Mouse (Mus musculus) stomach, embryonic 14.5 days (tissue): ENCODE results near the gene Krt83. TPM values are rescaled to one million over a fixed set of nuclear protein-coding genes. Genes with fewer than 3 reads are reported as not detected.

Experiments used
- ATAC-seq: fragments of 200-750 bp; cut with Nextera tagmentation; 2 replicates; pipeline ENCODE4 v1.8.0; 2017; ENCODE audit warnings: low read depth, moderate TSS enrichment; ENCODE audit not compliant: insufficient number of reproducible peaks, insufficient read depth, low FRiP score
- H3K27ac ChIP-seq: fragments of 300-500 bp; sonication (generic); 2 replicates; pipeline ENCODE4 v1.5.1; 2014; ENCODE audit warnings: mild to moderate bottlenecking, low read length, moderate library complexity, mixed read lengths
- H3K27me3 ChIP-seq: fragments of 300-500 bp; sonication (generic); 2 replicates; pipeline ENCODE4 v1.6.1; 2014; ENCODE audit warnings: low read length, control low read depth, mixed read lengths; ENCODE audit not compliant: control insufficient read depth, insufficient read depth
- H3K36me3 ChIP-seq: fragments of 300-500 bp; sonication (generic); 2 replicates; pipeline ENCODE4 v1.6.1; 2014; ENCODE audit warnings: mild to moderate bottlenecking, control low read depth, low read length, moderate library complexity, mixed read lengths; ENCODE audit not compliant: control insufficient read depth, insufficient read depth
- H3K4me1 ChIP-seq: fragments of 300-500 bp; sonication (generic); 2 replicates; pipeline ENCODE4 v1.6.1; 2014; ENCODE audit warnings: low read length, control low read depth, mixed read lengths; ENCODE audit not compliant: control insufficient read depth, insufficient read depth
- H3K4me2 ChIP-seq: fragments of 300-500 bp; sonication (generic); replicated peaks from 2 replicates; pipeline ENCODE4 v1.6.1; 2014; ENCODE audit warnings: low read depth, low read length, control low read depth
- H3K4me3 ChIP-seq: fragments of 300-500 bp; sonication (generic); 2 replicates; pipeline ENCODE4 v1.5.1; 2014; ENCODE audit warnings: low read depth, low read length, control low read depth
- H3K9ac ChIP-seq: fragments of 300-500 bp; sonication (generic); replicated peaks from 2 replicates; pipeline ENCODE4 v1.6.1; 2014; ENCODE audit warnings: low read depth, mild to moderate bottlenecking, control low read depth, low read length, moderate library complexity, mixed read lengths
- H3K9me3 ChIP-seq: fragments of 300-500 bp; sonication (generic); 2 replicates; pipeline ENCODE4 v1.6.1; 2016; ENCODE audit warnings: low read depth, low read length, control low read depth; ENCODE audit not compliant: control insufficient read depth
- WGBS: fragments of 180-500 bp; shearing (Covaris S2); extraction: QIAGEN DNeasy Blood & Tissue Kit; methylation state at CpG from one replicate; pipeline ENCODE4 v1.1.7; 2014; 5-methylcytosine and 5-hydroxymethylcytosine counted together
- polyA plus RNA-seq: library from polyadenylated mRNA; unstranded; fragments of >200 nt; fragmentation: Nextera tagmentation; extraction: Ambion mirVana; gene quantifications from 2 replicates; pipeline ENCODE4 v1.2.1, GENCODE M21; 2014

Gene Krt83
- polyA plus RNA-seq, 1 experiment from 2014 or later: not detected

DNA sequence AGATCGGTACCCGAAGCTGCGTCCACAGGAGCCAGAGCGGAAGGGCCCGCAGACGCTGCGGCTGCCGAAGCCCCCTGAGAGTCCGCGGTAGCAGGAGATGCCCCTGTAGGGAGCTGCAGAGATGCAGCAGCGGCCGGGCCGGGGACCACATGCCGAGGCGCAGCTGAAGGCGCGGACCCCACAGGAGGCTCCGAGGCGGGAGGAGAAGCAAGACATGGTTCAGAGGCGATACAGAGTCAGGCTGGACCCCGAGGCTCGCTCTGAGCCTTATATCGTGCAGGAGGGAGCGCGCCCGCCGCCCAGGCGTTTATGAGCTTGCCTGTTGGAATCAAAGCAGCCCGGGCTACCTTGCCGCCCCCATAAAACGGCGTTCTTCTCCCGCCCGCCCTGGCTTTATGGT, 52.8 kb downstream of the Krt83 start, which contains the start of gene Krt87:
TSS of gene Krt87 (minus strand) at position 250 of the 400 bp plus-strand sequence.
- H3K36me3 ChIP-seq: no peaks in the 10 kb centered on the region
- peak within 1 kb of the TSS; percentile 35 for H3K4me2 ChIP-seq
- H3K4me1 ChIP-seq: peaks cover 6% of the 10 kb centered on the region
- H3K27ac ChIP-seq: no peak within 1 kb of the TSS
- H3K9me3 ChIP-seq: no peaks in the 10 kb centered on the region
- H3K4me3 ChIP-seq: peak within 1 kb of the TSS; percentile 19
- no peak within 1 kb of the TSS for H3K9ac ChIP-seq
- H3K27me3 ChIP-seq: peaks cover 16% of the 10 kb centered on the region; the same call in 1 of the 2 replicates
- WGBS: 3% methylated on average over 34 of the region's 34 CpGs
- no peak for ATAC-seq

GRCm38 (mm10) chr15:101436611-101437010, 54.7 kb downstream of the Krt83 start:
- WGBS: 86% methylated on average over 7 of the region's 7 CpGs
- ATAC-seq: no peak
- Histone ChIP-seq H3K27ac (no peak overlapping the region), H3K9ac (no peak overlapping the region), H3K36me3 (no peaks in the 10 kb centered on the region), H3K9me3 (no peaks in the 10 kb centered on the region), H3K27me3 (peaks cover 16% of the 10 kb centered on the region; the same call in 1 of the 2 replicates), H3K4me3 (no peak overlapping the region), H3K4me2 (no peak overlapping the region), H3K4me1 (peaks cover 6% of the 10 kb centered on the region)

Other genes starting within 250 kb of the Krt83 start
- 10.1 and 12.1 TPM in 2 replicates for gene Nr4a1, start 237.2 kb downstream of the Krt83 start, polyA plus RNA-seq
- gene Atg101, start 207.2 kb downstream of the Krt83 start, polyA plus RNA-seq: 63.5 and 64.1 TPM in 2 replicates
- gene 6030408B16Rik, start 198.3 kb downstream of the Krt83 start, polyA plus RNA-seq: 20.1 and 25.0 TPM in 2 replicates
- gene Krt80, start 121.3 kb downstream of the Krt83 start, polyA plus RNA-seq: 2.4 and 4.0 TPM in 2 replicates
- gene Krt7, start 80.5 kb downstream of the Krt83 start, polyA plus RNA-seq: 131 and 148 TPM in 2 replicates
- 0.10 and 0.11 TPM in 2 replicates for gene Krt87, start 52.7 kb downstream of the Krt83 start, polyA plus RNA-seq
- gene Krt88, start 43.8 kb downstream of the Krt83 start, polyA plus RNA-seq: not detected in 2 replicates
- gene Krt81, start 27.8 kb downstream of the Krt83 start, polyA plus RNA-seq: not detected in 2 replicates
- not detected in 2 replicates for gene Krt86, start 18.0 kb downstream of the Krt83 start, polyA plus RNA-seq
- not detected in 2 replicates for gene Gm49425, start 25.7 kb upstream of the Krt83 start, polyA plus RNA-seq
- gene Krt84, start 41.3 kb upstream of the Krt83 start, polyA plus RNA-seq: not detected in 2 replicates
- not detected in 2 replicates for gene Krt82, start 59.2 kb upstream of the Krt83 start, polyA plus RNA-seq
- gene Krt90, start 71.4 kb upstream of the Krt83 start, polyA plus RNA-seq: 0.22 TPM in 1 of 2 replicates, not detected in the other
- 0.45 and 0.52 TPM in 2 replicates for gene Krt75, start 82.4 kb upstream of the Krt83 start, polyA plus RNA-seq
- gene Gm5414, start 136.7 kb upstream of the Krt83 start, polyA plus RNA-seq: not detected in 2 replicates
- gene Gm5478, start 155.9 kb upstream of the Krt83 start, polyA plus RNA-seq: not detected in 2 replicates
- not detected in 2 replicates for gene Krt6b, start 188.8 kb upstream of the Krt83 start, polyA plus RNA-seq
- gene Krt6a, start 202.8 kb upstream of the Krt83 start, polyA plus RNA-seq: 16.8 and 25.8 TPM in 2 replicates
- gene Krt5, start 221.4 kb upstream of the Krt83 start, polyA plus RNA-seq: 50.0 and 65.6 TPM in 2 replicates